Mouse (Mus musculus): Measurements from ENCODE around the gene Mrpl16.

DNA sequence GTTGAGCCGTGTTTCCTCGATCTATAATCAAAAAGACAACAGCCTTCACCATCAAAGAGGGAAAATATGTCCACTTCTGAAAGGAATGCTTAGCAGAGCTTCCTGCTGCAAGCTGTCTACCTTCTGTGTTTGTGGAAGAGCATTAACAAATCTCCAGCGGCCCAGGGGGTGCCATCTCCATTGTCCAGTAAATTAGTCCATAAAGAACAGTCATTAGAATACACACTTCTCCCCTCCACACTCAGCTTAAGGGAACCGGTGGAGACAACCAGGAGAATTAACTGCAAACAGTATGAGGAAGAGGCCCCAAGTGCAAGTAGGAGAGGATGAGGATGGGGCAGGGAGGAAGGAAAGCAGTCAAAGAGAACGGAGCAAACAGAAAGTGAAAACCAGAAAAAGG, 21.6 kb downstream of the Mrpl16 start:
- TF ChIP-seq GATA1 (IDR thresholded peaks at IDR 0.05; ENCODE audit: borderline replicate concordance, low read length) (no peak), FLI1 (IDR thresholded peaks at IDR 0.05; ENCODE audit: low read length) (no peak)
